Mouse (Mus musculus) heart, adult 8-10 months (tissue): ENCODE measurements at regions not wholly inside any gene's neighbourhood (a gene's known extent, or its start where the extent isn't known, plus 50 kb on each side); places are given as distances from the start of the nearest gene placed in this dataset.

ENCODE experiments used
- DNase-seq: peaks from one replicate; pipeline ENCODE4 v3.0.0; 2022; ENCODE audit warnings: low spot score

DNA sequence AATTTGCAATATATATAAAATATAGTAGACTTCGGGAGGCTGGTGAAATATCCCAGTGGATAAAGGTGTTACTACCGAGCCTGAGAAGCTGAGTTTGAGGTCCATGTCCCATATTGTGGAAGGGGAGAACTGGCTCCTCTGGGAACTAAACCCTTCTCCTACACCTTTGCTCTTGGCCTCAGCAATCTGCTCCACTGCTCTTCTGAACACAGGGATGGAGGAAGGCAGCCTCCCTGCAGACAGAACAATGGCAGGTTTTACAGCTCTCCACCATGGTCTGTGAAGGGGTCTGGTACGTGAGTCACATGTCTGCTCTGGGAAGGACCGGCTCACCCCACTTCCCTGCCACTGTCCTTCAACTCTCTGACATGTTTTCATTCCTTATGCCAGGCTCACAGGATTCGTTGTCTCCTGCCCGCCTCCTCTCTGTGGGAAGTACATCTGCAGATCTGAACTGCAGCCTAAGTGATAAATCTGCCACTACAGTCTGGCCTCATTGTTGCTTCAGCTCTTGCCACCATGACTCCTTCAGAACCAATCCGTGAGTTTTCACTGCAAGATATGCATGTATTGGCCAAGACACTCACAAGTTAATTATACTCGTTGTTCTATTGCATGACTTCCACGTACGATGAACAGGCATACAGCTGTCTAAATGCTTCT lies 220.0 kb upstream of the Gm9767 start:
- DNase-seq = no peak

DNA sequence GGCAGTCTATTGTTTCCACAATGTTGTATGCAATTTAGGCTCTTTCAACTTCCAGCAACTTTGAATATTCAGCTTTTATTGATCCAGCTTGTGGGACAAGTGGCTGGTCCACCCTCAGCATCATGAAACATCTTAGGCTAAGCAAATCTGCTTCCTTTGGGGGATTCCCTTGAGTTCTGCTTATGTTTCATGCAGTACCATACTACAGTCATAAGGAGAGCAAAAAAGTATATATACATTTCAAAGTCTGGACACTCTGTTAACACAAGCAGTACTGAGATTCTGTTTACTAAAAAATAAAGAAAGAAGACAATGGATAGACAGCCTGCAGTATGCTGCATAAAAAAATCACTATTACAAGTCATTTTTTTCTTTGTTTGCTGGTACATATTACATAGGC lies 233.7 kb upstream of the Gm9767 start:
- no peak for DNase-seq

DNA sequence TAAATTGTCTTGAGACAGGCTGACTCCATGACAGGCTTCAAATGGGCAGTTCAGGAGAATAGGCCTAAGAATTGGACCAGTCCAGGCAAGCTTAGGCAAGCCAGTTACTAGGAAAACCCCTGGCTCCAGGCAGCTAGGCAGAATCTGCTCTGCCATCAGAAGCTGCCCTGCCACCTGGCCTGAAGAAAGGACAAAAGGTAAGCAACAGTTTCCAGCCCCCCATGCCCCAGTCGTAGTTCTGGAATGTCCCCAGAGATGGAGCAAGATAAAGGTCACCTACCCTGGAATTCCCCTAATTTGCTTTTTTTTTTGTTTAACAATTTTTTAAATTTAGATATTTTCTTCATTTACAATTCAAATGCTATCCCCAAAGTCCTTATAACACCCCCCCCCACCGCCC lies 248.8 kb upstream of the Gm9767 start:
- no peak for DNase-seq

DNA sequence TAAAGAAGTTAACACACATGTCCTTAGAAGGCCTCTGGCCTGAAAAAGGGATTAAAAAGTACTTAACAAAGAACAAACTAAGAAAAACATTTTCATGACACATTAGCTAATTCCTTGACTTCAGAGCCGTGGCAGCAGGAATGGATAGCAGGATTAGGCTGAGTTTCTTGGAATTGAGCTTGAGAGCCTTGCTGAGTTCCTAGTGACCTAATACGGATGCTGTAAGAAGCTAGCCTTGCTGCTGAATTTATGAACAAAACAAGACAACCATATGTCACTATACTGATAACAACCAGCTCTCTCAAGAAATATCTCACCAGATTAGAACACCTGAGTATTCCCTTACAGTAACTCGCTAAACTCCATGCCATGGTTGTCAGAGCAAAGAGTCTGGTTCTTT lies 268.2 kb upstream of the Smlr1 start:
- DNase-seq = no peak

DNA sequence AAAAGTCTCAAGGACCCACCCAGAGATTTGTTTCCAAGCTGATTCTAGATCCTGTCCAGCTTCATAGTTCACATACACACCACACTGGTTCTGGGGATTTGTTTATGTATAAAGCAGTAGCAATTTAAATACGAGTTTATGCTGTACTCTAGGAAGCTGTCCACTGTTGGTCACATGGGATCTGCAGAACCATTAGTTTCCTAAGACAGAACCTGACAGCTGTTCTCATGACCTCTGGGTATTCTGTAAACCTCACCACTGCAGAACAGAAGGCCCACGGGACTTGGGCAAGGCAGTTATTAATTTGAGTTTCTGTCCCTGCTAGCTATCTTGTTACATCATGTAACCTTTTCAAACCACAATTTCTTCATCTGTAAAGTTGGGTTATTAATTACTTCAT lies 265.4 kb upstream of the Smlr1 start:
- DNase-seq = no peak

DNA sequence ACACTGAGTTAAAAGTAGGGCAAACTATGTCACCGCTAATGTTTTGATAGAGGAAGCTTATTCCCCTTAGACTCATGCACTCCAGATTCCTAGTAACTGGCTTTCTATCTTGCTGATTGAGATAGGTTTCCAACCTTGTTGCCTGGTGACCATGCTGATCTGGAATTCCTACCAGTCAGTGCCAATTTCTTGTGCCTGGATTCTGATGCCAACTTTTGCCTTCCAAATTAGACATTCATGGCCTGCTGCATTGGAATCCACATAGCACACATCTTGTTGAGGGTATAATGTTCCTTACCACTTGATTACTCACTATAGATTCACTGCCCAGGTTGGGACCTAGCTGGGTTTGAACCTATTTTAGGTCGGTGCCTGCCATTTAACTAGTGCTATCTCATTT lies 262.8 kb upstream of the Smlr1 start:
- DNase-seq = no peak

DNA sequence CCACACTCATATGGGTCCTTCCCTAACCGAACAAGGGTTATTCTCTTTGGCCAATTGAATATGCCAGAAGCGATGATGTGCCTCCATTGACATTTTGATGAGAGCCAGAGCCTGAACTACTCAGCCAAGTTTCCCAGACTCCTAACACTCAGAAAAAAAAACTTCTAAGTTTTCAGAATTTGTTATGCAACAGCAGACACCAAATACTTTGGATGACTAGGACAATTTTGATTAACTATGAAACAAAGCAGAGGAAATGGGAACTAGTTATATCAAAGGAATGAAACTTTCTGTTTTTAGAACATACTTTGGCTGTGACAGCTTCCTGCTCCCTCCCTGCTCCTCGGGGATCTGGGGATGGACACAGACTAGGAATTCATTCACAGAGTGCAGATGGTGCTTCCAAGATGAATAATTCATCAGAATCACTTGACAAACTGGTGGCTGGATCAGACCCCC lies 254.3 kb upstream of the Smlr1 start:
- DNase-seq = peak; percentile 36

DNA sequence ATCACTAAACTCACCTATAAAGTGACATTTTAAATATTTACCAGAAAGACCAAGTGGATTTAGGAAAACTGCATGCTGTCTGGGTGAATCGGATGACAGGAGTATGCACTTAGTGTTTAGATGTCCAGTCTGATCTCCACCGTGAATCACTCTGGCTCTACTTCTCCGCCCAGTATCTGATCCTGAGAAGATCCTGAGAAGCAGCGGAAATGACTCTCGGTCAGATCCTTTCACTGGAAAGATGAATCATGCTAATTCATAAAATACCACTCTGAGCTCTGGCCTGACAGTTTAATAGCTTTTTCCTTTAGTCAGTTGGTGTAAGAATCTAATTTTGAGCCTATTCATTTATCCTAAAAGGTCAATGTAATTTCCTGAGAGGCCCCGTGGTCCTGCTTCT lies 252.6 kb upstream of the Smlr1 start:
- no peak for DNase-seq

DNA sequence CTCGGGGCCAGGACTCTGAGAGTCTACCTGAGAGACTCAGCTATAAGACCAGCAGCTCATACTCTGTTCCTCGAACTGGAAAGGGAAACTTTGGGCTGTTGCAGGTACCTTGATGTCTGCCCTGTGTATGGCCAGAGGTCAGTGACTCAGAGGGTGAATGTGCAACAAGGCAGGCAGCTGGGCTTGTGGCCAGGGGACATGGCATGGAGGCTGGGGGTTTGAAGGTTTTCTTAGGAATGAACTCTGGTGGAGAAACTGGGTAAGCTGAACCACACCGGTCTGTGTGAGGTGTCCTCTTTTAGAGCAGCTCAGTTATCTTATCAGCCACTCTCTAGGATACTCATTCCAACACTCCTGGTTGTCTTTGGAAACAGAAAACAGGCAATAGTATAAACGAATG lies 251.9 kb upstream of the Smlr1 start:
- no peak for DNase-seq

DNA sequence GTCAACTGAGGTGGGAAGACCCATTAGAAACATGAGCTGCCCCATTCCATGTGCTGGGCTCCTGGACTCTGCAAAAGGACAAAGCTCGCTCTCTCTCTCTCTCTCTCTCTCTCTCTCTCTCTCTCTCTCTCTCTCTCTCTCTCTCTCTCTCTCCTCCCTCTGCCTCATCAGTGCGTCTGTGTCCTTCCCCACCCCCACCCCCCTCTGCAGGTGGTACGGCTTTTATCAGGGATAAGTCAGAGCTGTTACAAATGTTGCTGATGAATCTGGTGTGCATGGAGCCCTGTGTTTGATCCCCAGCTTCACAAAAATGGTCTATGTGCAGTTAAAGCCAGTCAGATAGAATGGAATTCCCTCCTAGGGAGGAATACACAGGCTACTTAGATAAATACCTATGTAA lies 247.8 kb upstream of the Smlr1 start:
- no peak for DNase-seq

DNA sequence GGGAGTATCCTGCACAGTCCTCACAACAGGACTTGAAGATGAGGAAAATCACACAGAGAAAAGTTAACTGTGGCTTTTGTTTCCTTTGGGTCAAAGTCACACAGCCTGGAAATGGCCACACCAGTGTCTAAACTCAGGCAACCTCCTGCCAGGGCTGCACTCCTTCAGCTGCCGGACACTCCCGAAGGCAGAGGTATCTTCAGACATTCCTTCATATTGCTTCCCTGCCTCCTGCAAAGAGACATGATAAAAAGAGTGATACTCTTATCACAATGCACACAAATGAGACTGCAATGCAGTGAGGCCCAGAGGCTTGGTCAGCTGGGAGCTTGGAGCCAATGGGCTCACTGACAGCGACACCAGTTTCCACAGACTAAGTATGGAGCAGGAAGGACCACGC lies 243.4 kb upstream of the Smlr1 start:
- DNase-seq = no peak

DNA sequence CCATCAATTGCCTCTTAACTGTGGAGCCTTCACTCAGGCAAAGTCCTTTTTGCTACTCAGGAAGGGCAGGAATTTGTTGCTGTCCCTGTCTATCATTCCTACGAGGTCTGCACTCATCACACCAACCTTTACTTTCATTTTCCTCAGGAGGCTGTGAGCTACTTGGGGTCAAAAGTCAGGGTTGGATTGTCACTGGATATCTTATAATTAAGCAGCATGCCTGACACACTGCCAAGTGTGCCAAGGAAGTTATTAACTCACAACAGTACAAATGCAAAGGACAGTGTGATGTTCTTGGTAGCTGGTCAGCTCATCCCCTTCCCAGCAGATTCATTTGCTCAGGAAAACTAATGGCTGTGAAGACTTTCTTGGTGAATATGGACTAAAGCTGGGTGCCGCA lies 241.7 kb upstream of the Smlr1 start:
- DNase-seq = no peak

DNA sequence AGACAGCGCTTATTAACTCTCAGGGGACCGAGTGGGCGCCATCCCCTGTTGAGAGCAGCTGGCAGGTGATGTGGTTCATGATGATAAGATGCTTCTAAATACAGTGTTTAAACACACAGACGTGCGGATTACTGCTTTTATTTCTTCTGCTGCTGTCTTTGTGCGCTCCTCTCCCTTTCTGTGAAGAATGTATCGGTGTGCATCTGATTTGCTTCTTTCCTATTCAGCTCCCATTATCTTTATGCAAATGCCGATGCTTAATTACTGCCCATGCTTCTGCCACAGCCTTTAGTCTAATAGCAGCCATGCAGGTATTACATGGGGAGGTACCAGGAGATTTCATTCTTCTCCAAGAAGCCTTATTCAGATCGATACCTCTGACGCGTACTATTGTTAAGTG lies 240.6 kb upstream of the Smlr1 start:
- DNase-seq = no peak

DNA sequence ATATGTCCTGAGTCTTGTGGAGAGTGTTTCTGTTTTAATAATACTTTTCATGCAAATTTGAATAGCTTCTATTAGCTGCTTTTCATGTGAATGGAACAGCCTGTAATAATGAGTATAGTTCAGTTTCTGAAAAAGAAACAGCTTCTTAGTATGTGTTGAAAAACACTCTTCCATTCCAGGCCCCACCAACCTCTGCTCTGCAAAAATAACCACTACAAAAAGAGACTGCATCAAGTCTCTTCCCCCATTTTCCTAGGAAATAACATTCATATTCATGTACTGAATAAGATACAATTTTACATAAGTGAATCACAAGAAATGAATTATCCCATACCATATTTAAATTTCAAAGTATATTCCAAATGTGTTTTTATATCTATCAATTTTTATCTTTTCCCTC lies 234.0 kb upstream of the Smlr1 start:
- DNase-seq = no peak

DNA sequence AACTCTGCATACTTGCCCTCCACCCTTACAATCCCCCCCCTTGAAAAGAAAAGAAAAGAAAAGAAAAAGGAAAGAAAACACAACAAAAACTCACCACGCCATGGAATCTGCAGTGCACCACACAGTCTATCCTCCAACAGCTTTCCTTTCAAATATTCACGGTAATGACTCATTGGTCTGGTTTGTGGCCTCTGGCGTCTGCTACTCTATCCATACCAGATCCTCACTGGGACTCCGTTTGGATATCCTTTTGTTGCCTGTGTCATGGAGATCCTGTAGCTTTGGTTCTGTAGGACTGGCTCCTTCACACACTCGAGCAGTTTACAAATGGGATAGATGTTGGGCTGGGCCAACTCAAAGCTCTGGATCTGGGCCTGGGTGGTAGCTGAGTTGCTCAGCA lies 232.4 kb upstream of the Smlr1 start:
- DNase-seq = no peak

DNA sequence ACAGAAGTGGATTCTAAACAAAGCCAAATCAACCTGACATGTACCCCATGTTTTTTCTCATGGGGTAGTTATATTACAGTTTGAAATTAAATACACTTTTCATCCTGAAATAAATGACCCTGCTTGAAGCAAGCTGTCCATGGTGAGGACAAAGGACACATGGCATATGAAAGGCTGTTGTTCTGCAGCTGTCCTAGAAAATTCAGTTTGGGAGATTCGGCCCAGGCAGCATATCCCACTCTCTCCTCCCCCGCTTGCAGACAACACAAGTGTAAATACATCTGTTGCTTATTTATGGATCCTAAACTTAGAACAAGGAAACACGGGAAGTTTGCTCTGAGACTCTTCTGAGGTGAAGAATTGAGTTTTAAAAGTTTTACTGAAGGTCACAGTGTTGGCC lies 218.2 kb upstream of the Smlr1 start:
- DNase-seq = no peak

DNA sequence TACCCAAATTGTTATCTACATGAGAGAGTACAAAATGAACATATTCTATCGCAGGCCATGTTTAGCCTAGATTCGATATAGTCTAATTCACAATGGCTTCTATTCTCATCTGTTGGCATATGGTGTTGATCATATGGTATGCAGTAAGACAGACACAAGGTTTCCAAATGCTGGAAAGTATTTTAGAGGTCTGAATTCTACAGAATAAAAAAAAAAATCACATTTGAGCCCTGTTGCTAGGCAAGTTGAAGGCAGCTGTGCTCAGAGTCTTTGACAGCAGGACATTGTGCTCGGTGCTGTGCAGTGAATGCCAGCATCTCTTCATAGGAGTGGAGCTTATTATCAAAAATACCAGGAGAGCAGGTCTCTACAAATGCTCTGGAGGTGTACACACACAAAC lies 206.6 kb upstream of the Smlr1 start:
- no peak for DNase-seq

DNA sequence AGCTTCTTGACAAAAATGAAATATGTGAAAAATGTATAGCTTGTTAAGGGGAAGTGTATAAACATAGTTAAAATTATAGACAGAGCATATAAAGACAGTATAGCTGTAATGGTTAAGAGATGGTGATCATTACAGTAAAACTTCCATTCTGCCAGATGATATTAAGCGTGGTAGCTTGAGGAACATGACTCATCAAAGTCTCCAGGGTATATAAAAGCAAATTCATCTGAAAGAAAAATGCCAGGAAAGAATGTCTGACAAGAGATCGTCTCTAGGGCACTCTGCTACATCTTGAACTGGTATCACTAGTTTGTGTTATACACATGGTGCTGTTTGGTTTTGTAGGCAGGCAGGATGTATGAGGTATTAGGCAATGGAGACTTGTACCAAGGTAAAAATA lies 204.9 kb upstream of the Smlr1 start:
- DNase-seq = no peak

DNA sequence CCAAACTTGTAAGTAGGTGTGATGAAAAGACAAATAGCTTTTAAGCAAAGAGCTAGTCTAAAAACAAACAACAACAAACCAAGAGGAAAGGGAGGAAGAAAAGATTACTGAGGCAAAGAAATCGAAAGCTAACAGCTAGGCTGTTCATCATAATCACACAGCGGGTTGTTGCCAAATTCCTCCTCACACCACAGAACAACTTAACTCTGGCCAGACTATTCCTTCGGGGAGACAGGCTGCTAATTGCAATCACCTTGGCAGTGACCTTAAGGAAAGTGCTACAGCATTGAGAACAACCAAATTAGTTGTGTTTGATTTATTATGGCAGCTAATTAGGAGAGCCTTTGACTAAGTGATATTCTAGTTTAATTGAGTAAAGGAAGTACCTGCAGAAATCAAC lies 194.4 kb upstream of the Smlr1 start:
- DNase-seq = no peak

DNA sequence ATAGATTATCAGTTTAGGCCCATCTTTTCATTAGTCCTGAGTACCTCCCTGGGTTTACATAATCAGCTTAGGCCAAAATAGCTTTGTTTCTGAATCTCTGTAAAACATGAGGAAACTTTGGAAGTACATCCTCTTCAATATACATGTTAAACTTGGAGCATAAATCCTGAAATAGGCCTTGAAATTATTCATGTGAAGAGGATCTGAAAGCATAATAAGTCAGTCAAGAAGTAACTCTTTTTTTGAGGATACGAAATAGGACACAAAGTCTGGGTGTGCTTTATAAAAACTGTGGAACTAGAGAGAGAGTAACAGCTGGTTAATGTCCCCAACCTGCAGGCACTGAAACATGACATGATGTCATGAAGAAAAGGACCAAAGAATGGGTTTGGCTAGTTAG lies 187.9 kb upstream of the Smlr1 start:
- no peak for DNase-seq

DNA sequence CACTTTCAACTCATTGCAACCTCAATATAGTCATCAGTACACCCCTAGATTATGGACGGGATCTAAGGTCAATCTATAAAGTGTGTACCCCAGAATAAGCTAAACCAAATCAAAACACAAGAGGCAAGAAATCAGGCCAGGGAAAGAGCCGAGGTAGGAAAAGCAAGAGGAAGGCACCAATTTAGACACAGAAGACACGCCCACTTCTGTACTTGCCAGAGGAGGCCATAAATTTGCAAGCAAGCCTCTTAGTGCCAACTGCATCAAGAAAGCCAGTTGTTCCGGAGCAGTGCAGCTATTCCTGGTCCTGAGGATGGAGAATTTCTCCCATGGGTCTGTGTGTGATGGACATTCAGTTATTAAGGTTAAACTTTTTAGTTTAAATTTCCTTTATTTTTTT lies 179.7 kb upstream of the Smlr1 start:
- DNase-seq = no peak

DNA sequence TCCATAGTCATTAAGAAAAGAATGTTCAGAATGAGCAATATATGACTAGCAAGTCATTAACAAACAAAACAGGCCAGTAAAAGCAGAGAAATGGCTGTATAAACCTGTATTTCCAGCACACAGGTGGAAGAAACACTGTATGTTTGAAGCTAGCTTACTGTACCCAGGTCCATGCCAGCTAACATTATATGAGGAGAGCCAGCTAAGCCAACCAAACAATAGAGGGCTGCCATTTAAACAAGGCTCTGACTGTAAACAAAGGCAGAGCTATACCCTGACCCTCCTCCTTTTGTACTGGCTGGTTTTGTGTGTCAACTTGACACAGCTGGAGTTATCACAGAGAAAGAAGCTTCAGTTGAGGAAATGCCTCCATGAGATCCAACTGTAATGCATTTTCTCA lies 178.6 kb upstream of the Smlr1 start:
- no peak for DNase-seq

DNA sequence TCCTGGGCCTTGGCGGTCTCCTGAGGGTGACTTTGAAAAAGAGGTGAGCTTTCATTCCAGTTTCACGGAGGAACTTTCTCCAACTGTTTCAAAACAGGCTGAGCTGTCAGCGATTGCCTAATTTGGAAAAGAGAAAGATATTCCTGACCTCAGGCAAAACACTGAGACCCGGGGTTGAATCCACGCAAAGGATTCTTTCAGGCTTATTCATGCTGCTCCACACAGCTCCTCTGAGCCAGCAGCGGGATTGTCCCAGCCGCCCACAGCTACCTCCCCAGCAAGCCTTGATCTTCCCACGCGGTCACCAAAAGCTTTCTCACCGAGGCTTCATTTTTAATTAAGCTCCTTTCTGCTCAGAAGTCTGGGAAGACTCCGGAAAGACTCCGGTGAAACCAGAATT lies 178.0 kb upstream of the Smlr1 start:
- peak; percentile 35 for DNase-seq

DNA sequence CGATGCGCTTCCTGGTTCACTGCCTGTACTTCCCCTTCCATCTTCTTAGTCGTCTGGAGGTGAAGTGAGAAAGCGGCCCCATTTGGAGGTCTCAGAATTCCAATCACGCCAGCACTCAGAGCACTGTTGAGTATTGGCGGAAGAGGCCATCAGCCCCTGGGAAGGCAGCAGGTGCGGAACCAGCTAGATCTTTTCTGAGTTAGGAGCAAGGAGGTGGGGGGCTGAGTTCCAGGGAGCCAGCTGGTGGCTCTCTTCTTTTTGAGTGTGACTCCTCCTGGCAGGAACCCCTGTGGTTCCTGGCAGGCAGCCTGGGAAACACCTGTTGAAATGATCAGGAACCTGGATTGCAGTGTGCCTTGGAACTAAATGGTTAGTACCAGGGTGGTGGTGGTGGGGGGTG lies 171.9 kb upstream of the Smlr1 start:
- DNase-seq = no peak

DNA sequence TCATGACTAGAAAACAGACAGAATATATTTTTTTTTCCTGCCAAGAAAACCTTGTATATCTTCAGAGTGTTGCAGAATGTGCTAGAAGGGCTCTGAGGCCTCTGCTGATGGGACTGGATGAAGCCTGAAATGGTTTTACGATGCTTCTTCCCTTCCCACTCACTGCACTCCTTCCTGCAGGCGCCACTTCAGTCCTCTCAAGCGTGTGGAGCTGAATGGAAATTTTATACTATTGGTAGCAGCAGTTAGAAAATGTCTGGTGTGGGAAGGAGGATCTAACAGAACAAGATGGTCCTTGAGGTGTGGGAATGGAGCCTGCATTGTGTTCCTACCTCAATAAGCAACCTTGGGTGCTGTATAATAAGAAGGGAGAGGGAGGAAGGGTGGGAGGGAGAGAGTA lies 166.1 kb upstream of the Smlr1 start:
- DNase-seq = no peak
